Mouse (Mus musculus) embryonic facial prominence, embryonic 14.5 days (tissue): ENCODE results near the gene Gm7347. TPM values are rescaled to one million over a fixed set of nuclear protein-coding genes. Genes with fewer than 3 reads are reported as not detected.
"Not testable (repeated sequence)": the region's sequence is repeated elsewhere in the genome, so short reads cannot be mapped to it uniquely, and the experiment has no call there.

Experiments used
- ATAC-seq: fragments of 200-750 bp; cut with Nextera tagmentation; 2 replicates; pipeline ENCODE4 v1.8.0; 2017; ENCODE audit warnings: low read depth, moderate number of reproducible peaks, moderate TSS enrichment
- DNase-seq: peaks from one replicate; pipeline ENCODE4 v3.0.0-alpha.2; 2015; ENCODE audit warnings: low spot score
- H3K27ac ChIP-seq: fragments of 300-500 bp; sonication (generic); replicated peaks from 2 replicates; pipeline ENCODE4 v1.5.1; 2014; ENCODE audit warnings: low read depth, mild to moderate bottlenecking, low read length, moderate library complexity
- H3K27me3 ChIP-seq: fragments of 300-500 bp; sonication (generic); replicated peaks from 2 replicates; pipeline ENCODE4 v1.6.1; 2014; ENCODE audit warnings: low read length; ENCODE audit not compliant: control insufficient read depth, insufficient read depth
- H3K36me3 ChIP-seq: fragments of 300-500 bp; sonication (generic); 2 replicates; pipeline ENCODE4 v1.6.1; 2014; ENCODE audit warnings: low read length, mixed read lengths; ENCODE audit not compliant: control insufficient read depth, insufficient read depth
- H3K4me1 ChIP-seq: fragments of 300-500 bp; sonication (generic); 2 replicates; pipeline ENCODE4 v1.6.1; 2014; ENCODE audit warnings: antibody characterized with exemption, low read length; ENCODE audit not compliant: control insufficient read depth, insufficient read depth
- H3K4me2 ChIP-seq: fragments of 300-500 bp; sonication (generic); 2 replicates; pipeline ENCODE4 v1.6.1; 2014; ENCODE audit warnings: low read depth, mild to moderate bottlenecking, low read length, moderate library complexity, mixed read lengths
- H3K4me3 ChIP-seq: fragments of 300-500 bp; sonication (generic); 2 replicates; pipeline ENCODE4 v1.5.1; 2014; ENCODE audit warnings: low read depth, mild to moderate bottlenecking, low read length
- H3K9ac ChIP-seq: fragments of 300-500 bp; sonication (generic); 2 replicates; pipeline ENCODE4 v1.6.1; 2014; ENCODE audit warnings: low read depth, mild to moderate bottlenecking, low read length, moderate library complexity, mixed read lengths
- H3K9me3 ChIP-seq: fragments of 300-500 bp; sonication (generic); 2 replicates; pipeline ENCODE4 v1.6.1; 2016; ENCODE audit warnings: low read length; ENCODE audit not compliant: control insufficient read depth
- WGBS: fragments of 180-500 bp; shearing (Covaris S2); extraction: QIAGEN DNeasy Blood & Tissue Kit; methylation state at CpG from one replicate; pipeline ENCODE4 v1.1.7; 2014; 5-methylcytosine and 5-hydroxymethylcytosine counted together
- polyA plus RNA-seq: library from polyadenylated mRNA; unstranded; fragments of >200 nt; fragmentation: Nextera tagmentation; extraction: Ambion mirVana; gene quantifications from 2 replicates; pipeline ENCODE4 v1.2.1, GENCODE M21; 2014

Gm7347 gene
- polyA plus RNA-seq, result 0.14 and 0.20 TPM in 2 replicates

DNA sequence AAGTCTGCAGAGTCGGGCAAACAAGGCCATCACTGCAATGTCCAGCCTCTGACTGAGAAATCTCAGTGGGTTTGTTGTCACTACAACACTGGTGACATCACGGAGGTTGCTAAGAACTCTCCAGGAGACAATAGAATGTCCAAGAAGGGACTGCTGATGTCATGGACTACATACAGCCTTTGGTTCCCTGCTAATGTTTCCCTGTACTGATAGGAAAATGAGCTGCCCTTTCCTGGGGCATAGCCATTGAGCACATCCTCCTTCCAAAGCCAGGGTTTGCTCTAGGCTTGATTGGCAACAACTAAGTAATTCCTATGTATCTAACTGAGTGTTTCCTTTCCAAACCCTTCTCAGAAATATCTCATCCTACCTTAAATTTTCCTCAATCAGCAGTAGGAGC lies at the start of gene Gm7347:
Gene Gm7347 (minus strand): TSS at position 101 of the 400 bp plus-strand sequence.
- H3K9ac ChIP-seq, H3K4me1 ChIP-seq, H3K4me2 ChIP-seq, H3K4me3 ChIP-seq, H3K36me3 ChIP-seq, H3K27ac ChIP-seq, H3K27me3 ChIP-seq, H3K9me3 ChIP-seq, DNase-seq, ATAC-seq: not testable (repeated sequence)
- no CpG with 5 or more reads among the region's 2 CpGs for WGBS

DNA sequence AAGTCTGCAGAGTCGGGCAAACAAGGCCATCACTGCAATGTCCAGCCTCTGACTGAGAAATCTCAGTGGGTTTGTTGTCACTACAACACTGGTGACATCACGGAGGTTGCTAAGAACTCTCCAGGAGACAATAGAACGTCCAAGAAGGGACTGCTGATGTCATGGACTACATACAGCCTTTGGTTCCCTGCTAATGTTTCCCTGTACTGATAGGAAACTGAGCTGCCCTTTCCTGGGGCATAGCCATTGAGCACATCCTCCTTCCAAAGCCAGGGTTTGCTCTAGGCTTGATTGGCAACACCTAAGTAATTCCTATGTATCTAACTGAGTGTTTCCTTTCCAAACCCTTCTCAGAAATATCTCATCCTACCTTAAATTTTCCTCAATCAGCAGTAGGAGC lies 46.9 kb upstream of the Gm7347 start, which contains the start of gene 5031410I06Rik:
Gene 5031410I06Rik (minus strand): TSS at position 101 of the 400 bp plus-strand sequence.
- not testable (repeated sequence) for ATAC-seq, H3K9ac ChIP-seq, H3K4me1 ChIP-seq, H3K4me2 ChIP-seq, H3K36me3 ChIP-seq, H3K4me3 ChIP-seq, H3K27ac ChIP-seq, H3K9me3 ChIP-seq, H3K27me3 ChIP-seq, DNase-seq
- WGBS, result no CpG with 5 or more reads among the region's 3 CpGs

DNA sequence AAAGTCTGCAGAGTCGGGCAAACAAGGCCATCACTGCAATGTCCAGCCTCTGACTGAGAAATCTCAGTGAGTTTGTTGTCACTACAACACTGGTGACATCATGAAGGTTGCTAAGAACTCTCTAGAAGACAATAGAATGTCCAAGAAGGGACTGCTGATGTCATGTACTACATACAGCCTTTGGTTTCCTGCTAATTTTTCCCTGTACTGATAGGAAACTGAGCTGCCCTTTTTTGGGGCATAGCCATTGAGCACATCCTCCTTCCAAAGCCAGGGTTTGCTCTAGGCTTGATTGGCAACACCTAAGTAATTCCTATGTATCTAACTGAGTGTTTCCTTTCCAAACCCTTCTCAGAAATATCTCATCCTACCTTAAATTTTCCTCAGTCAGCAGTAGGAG lies 30.8 kb upstream of the Gm7347 start, which contains the start of gene Gm10471:
Gene Gm10471 (minus strand): TSS at position 101 of the 400 bp plus-strand sequence.
- H3K9me3 ChIP-seq, H3K9ac ChIP-seq, ATAC-seq, H3K4me3 ChIP-seq, H3K36me3 ChIP-seq, H3K4me1 ChIP-seq, H3K27me3 ChIP-seq, H3K4me2 ChIP-seq, H3K27ac ChIP-seq, DNase-seq: not testable (repeated sequence)
- WGBS, result 61% methylated on average over 1 of the region's 1 CpGs

DNA sequence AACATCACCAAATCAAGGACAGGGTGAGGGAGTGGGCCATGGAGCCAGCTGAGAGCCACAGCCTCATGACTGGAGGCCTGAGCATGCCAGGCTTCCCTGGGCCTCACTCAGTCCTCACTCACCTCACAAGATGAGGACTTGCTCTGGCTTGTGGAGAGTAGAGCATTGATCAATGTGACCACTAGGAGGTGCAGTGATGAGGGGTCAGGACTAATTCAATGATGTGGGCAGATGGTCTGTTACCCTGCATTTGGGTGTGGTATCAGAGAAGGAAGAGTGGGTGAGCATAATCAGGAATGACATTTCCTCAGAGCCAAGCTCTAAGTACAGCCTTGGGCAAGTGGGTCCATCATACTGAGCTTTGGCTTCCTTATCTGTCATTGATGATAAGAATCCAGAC lies 20.6 kb upstream of the Gm7347 start:
- H3K9me3 ChIP-seq, H3K27ac ChIP-seq, DNase-seq, H3K4me1 ChIP-seq, ATAC-seq, H3K4me2 ChIP-seq, H3K27me3 ChIP-seq, H3K36me3 ChIP-seq, H3K9ac ChIP-seq, H3K4me3 ChIP-seq: not testable (repeated sequence)

DNA sequence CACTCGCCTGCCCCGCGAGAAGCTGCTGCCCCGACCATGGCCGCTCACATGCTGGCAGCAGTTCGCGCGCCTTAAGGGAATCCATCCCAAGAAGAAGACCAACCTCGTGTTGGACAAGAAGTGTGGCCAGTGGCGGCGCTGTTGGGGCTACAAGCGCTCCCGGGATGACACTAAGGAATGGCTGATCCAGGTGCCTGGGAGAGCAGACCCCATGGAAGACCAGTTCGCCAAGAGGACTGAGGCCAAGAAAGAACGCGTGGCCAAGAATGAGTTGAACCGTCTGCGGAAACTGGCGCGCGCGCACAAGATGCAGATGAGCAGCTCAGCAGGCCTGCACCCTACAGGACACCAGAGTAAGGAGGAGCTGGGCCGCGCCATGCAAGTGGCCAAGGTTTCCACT lies 12.3 kb upstream of the Gm7347 start:
- ATAC-seq (no peak), DNase-seq (no peak)
- no peak overlapping the region for H3K9ac ChIP-seq
- no peak overlapping the region for H3K4me3 ChIP-seq
- H3K36me3 ChIP-seq, result no peaks in the 10 kb centered on the region
- no peak overlapping the region for H3K27ac ChIP-seq
- H3K27me3 ChIP-seq, result no peaks in the 10 kb centered on the region
- no peaks in the 10 kb centered on the region for H3K4me1 ChIP-seq
- WGBS, result 90% methylated on average over 24 of the region's 24 CpGs
- no peaks in the 10 kb centered on the region for H3K9me3 ChIP-seq
- H3K4me2 ChIP-seq, result no peak overlapping the region

DNA sequence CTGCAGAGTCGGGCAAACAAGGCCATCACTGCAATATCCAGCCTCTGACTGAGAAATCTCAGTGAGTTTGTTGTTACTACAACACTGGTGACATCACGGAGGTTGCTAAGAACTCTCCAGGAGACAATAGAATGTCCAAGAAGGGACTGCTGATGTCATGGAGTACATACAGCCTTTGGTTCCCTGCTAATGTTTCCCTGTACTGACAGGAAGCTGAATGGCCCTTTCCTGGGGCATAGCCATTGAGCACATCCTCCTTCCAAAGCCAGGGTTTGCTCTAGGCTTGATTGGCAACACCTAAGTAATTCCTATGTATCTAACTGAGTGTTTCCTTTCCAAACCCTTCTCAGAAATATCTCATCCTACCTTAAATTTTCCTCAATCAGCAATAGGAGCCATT lies 18.9 kb downstream of the Gm7347 start, which contains the start of gene Speer4a:
Gene Speer4a (minus strand): TSS at position 101 of the 400 bp plus-strand sequence.
- 68% methylated on average over 2 of the region's 2 CpGs for WGBS
- H3K9ac ChIP-seq, result not testable (repeated sequence)

DNA sequence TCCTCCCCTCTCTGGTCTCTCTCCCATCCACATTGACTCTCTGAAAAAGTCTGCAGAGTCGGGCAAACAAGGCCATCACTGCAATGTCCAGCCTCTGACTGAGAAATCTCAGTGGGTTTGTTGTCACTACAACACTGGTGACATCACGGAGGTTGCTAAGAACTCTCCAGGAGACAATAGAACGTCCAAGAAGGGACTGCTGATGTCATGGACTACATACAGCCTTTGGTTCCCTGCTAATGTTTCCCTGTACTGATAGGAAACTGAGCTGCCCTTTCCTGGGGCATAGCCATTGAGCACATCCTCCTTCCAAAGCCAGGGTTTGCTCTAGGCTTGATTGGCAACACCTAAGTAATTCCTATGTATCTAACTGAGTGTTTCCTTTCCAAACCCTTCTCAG lies 35.6 kb downstream of the Gm7347 start, which contains the start of gene Gm5862:
Gene Gm5862 (minus strand): TSS at position 101 of the 400 bp plus-strand sequence.
- H3K27me3 ChIP-seq, H3K4me2 ChIP-seq, H3K9ac ChIP-seq, H3K9me3 ChIP-seq, H3K36me3 ChIP-seq, H3K4me3 ChIP-seq, H3K27ac ChIP-seq, H3K4me1 ChIP-seq, ATAC-seq, DNase-seq: not testable (repeated sequence)
- no CpG with 5 or more reads among the region's 3 CpGs for WGBS

More for the DNA sequence above, 18.9 kb downstream of the Gm7347 start, which contains the start of gene Speer4a:
- H3K4me3 ChIP-seq, ATAC-seq, H3K36me3 ChIP-seq, DNase-seq, H3K27ac ChIP-seq, H3K9me3 ChIP-seq, H3K27me3 ChIP-seq, H3K4me2 ChIP-seq, H3K4me1 ChIP-seq: not testable (repeated sequence)

DNA sequence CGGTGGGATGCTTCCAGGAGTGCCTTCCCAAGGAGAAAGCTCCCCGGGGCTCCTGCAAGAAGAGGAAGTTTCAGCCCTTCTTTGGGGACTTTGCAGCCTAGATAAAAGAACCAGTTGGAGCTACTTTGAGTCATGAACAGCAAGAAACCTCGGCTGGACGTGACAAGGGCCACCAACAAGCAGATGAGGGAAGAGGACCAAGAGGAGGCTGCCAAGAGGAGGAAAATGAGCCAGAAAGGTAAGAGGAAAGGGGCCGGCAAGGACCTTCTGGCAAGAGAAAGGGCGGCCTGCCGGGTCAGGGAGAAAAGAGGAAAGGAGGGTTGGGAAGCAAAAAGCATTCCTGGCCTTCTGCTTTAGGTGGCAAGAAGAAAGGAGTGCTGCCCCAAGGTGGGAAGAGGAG lies 50.7 kb downstream of the Gm7347 start:
- not testable (repeated sequence) for DNase-seq, H3K9ac ChIP-seq, H3K9me3 ChIP-seq, ATAC-seq, H3K27ac ChIP-seq, H3K36me3 ChIP-seq, H3K4me3 ChIP-seq, H3K27me3 ChIP-seq, H3K4me2 ChIP-seq, H3K4me1 ChIP-seq
- WGBS, result 65% methylated on average over 6 of the region's 7 CpGs
